15 mouse cellular contexts compared by ENCODE assay signal in genomic region chr5:145222840-145223239, GRCm38 (mm10). TPM values are rescaled to one million over a fixed set of nuclear protein-coding genes. Genes with fewer than 3 reads are reported as not detected.
A peak's percentile ranks its signal among the peaks of the same experiment; 100 is the strongest.
DNase-seq lines count a peak whose midpoint lies in the region; ATAC-seq and TF ChIP-seq lines count a peak whose summit lies in the region.
"Had no signal": no experiment of that assay in that cellular context is flagged by ENCODE, and none has a peak within 500 bp of the region (broad histone marks: within the 10 kb centered on the region; RNA-seq: fewer than 3 reads in every experiment).

No protein-coding gene starts in this region.

- TF ChIP-seq CTCF in E14TG2a.4 (conservative IDR thresholded peaks at IDR 0.05; ENCODE audit: low read length): no peak
- TF ChIP-seq CTCF in liver, embryonic 14.5 days (IDR thresholded peaks at IDR 0.05; ENCODE audit: low read depth): no peak

- in situ Hi-C loops in ES-E14 (cut with MboI; ENCODE audit: low sequenced_read_pairs in 2 of 2, unreplicated experiment in 2 of 2): no loop called here

- H3K27me3 ChIP-seq in E14TG2a.4 (ENCODE audit: insufficient read depth, low read length): no peaks in the 10 kb centered on the region
- no peaks in the 10 kb centered on the region for H3K27me3 ChIP-seq in liver, embryonic 14.5 days (ENCODE audit: control insufficient read depth, insufficient read depth, low read length)
- H3K27me3 ChIP-seq: neural tube, embryonic 15.5 days; stomach, embryonic 15.5 days had no signal

- no peak overlapping the region for H3K9ac ChIP-seq in ES-E14 (ENCODE audit: insufficient read depth, low read depth, low read length, poor library complexity, severe bottlenecking)
- no peak overlapping the region for H3K9ac ChIP-seq in liver, embryonic 14.5 days (replicated peaks)
- H3K9ac ChIP-seq: neural tube, embryonic 15.5 days; stomach, embryonic 15.5 days had no signal

- ATAC-seq in liver, embryonic 14.5 days (ENCODE audit: insufficient read depth): peak; percentile 35

- no peak overlapping the region for H3K4me2 ChIP-seq in liver, embryonic 14.5 days (ENCODE audit: low read depth)
- H3K4me2 ChIP-seq: neural tube, embryonic 15.5 days; stomach, embryonic 15.5 days had no signal

- H3K9me3 ChIP-seq in E14TG2a.4 (ENCODE audit: low read length) (no peaks in the 10 kb centered on the region), ES-E14 (ENCODE audit: control insufficient read depth, insufficient read depth, low read depth, low read length) (no peaks in the 10 kb centered on the region)
- H3K9me3 ChIP-seq in liver, embryonic 14.5 days (ENCODE audit: control insufficient read depth, low read length): no peaks in the 10 kb centered on the region
- H3K9me3 ChIP-seq: hindbrain, embryonic 10.5 days; neural tube, embryonic 15.5 days; stomach, embryonic 15.5 days had no signal

- peaks cover 58% of the 10 kb centered on the region for H3K4me1 ChIP-seq in E14TG2a.4 (replicated peaks; ENCODE audit: low read depth, low read length)
- peaks cover 4 to 23% of the 10 kb centered on the region in 2 experiments; a peak in 2 of 4 replicates for H3K4me1 ChIP-seq in ES-E14 (ENCODE audit: control insufficient read depth in 2 of 2, insufficient read depth in 2 of 2, low read length in 2 of 2, poor library complexity in 1 of 2)
- H3K4me1 ChIP-seq in liver, embryonic 14.5 days (replicated peaks; ENCODE audit: control insufficient read depth in 2 of 2, insufficient read depth in 2 of 2, low read length in 1 of 2): 0 out of 4 replicates have a peak, but pooled peaks cover 0 to 5% of the 10 kb centered on the region in 2 experiments
- H3K4me1 ChIP-seq: hindbrain, embryonic 10.5 days; neural tube, embryonic 15.5 days; stomach, embryonic 15.5 days had no signal

- TF ChIP-seq EP300 in liver, embryonic 14.5 days (IDR thresholded peaks at IDR 0.05; ENCODE audit: low read depth): no peak

- peaks cover 34% of the 10 kb centered on the region for H3K36me3 ChIP-seq in E14TG2a.4 (ENCODE audit: insufficient read depth, low read length)
- H3K36me3 ChIP-seq in ES-E14 (ENCODE audit: control insufficient read depth, insufficient read depth, low read length, poor library complexity, severe bottlenecking): peaks cover 27% of the 10 kb centered on the region
- H3K36me3 ChIP-seq in liver, embryonic 14.5 days (replicated peaks; ENCODE audit: control insufficient read depth, insufficient read depth, low read depth): peaks cover 10% of the 10 kb centered on the region

- DNase-seq in ES-E14 (ENCODE audit: low read depth, low spot score): no peak
- peak; percentile 28 for DNase-seq in adrenal gland, postnatal 25 days
- DNase-seq in liver, embryonic 14.5 days (ENCODE audit: low read depth in 3 of 3, low spot score in 3 of 3): no peak
- no peak for DNase-seq in heart, postnatal 10 days
- DNase-seq in gastrocnemius, adult 8-10 months (ENCODE audit: low spot score in 2 of 2): no peak
- no peak for DNase-seq in cerebellum, postnatal 10 days
- DNase-seq: cerebellum, postnatal 25 days; heart, adult 18-20 months; kidney, adult 2 months; lung, postnatal 36 days; right cerebral cortex, postnatal 14 days had no signal

- WGBS in liver, embryonic 14.5 days (ENCODE audit: insufficient replicate concordance): 73% methylated on average over 5 of the region's 5 CpGs

- H3K4me3 ChIP-seq in E14TG2a.4 (replicated peaks; ENCODE audit: low read length) (peak overlapping the region; percentile 35), ES-E14 (ENCODE audit: insufficient read depth in 1 of 2, low read depth in 1 of 2, low read length in 2 of 2, poor library complexity in 1 of 2, severe bottlenecking in 1 of 2) (no peak overlapping the region)
- H3K4me3 ChIP-seq in liver, embryonic 14.5 days (ENCODE audit: insufficient read depth in 1 of 2, low read depth in 2 of 2, low read length in 2 of 2): no peak overlapping the region
- H3K4me3 ChIP-seq: hindbrain, embryonic 10.5 days; neural tube, embryonic 15.5 days; stomach, embryonic 15.5 days had no signal

- H3K27ac ChIP-seq in ES-E14 (ENCODE audit: insufficient read depth, low read depth, low read length, poor library complexity, severe bottlenecking): peak overlapping the region; percentile 47
- no peak overlapping the region for H3K27ac ChIP-seq in liver, embryonic 14.5 days
- H3K27ac ChIP-seq: hindbrain, embryonic 10.5 days; neural tube, embryonic 15.5 days; stomach, embryonic 15.5 days had no signal

- intact Hi-C loops in heart, postnatal 10 days (cut with DNase I): no loop called here

TF ChIP-seq in ES-E14, 5 proteins besides CTCF, POLR2A, EP300 and RAD21:
- TF ChIP-seq HCFC1 (IDR thresholded peaks at IDR 0.05; ENCODE audit: borderline replicate concordance, insufficient read depth, low read length) (no peak), ZNF384 (IDR thresholded peaks at IDR 0.05; ENCODE audit: low read depth, low read length) (no peak), MAFK (IDR thresholded peaks at IDR 0.05; ENCODE audit: insufficient read depth, low read depth, low read length) (no peak), CHD2 (IDR thresholded peaks at IDR 0.05; ENCODE audit: low read depth, low read length) (no peak), ZC3H11A (IDR thresholded peaks at IDR 0.05; ENCODE audit: borderline replicate concordance, low read depth, low read length) (no peak)

RNA-seq across cellular contexts. Expression of gene Zfp655, which starts 8.7 kb away (rescaled TPM):
- 31.4 and 36.1 TPM in 2 replicates for total RNA-seq in ES-E14 (2012; rRNA removed)
- 59.8 and 67.4 TPM in 2 replicates for total RNA-seq in adrenal gland, postnatal 25 days (2021)
- 6.6 and 8.3 TPM in 2 replicates for polyA plus RNA-seq in liver, embryonic 14.5 days (2012; rRNA removed)
- 18.7 and 21.0 TPM in 2 replicates for polyA plus RNA-seq in liver, embryonic 14.5 days (2014; fragmentation: Nextera tagmentation; extraction: Ambion mirVana)
- total RNA-seq in heart, postnatal 10 days (2021): 10 to 100 TPM; 29.0 to 30.1 TPM
- total RNA-seq in gastrocnemius, adult 8-10 months (2022): 10 to 100 TPM; 10.1 to 15.3 (median 10.5) TPM

RNA-seq across cellular contexts. Expression of gene Zkscan5, which starts 18.5 kb away (rescaled TPM):
- 16.9 and 18.0 TPM in 2 replicates for total RNA-seq in ES-E14 (2012; rRNA removed)
- total RNA-seq in adrenal gland, postnatal 25 days (2021): 11.1 and 12.9 TPM in 2 replicates
- polyA plus RNA-seq in liver, embryonic 14.5 days (2012; rRNA removed): 1.8 and 2.1 TPM in 2 replicates
- 2.9 and 3.2 TPM in 2 replicates for polyA plus RNA-seq in liver, embryonic 14.5 days (2014; fragmentation: Nextera tagmentation; extraction: Ambion mirVana)
- 10 to 100 TPM; 11.4 to 12.1 TPM for total RNA-seq in heart, postnatal 10 days (2021)
- 10 to 100 TPM in 1 of 4 experiments, 1 to 10 TPM in 3; 7.7 to 10.3 (median 7.9) TPM for total RNA-seq in gastrocnemius, adult 8-10 months (2022)

RNA-seq across cellular contexts. Expression of gene Zkscan14, which starts 21.2 kb away (rescaled TPM):
- total RNA-seq in ES-E14 (2012; rRNA removed): 5.5 TPM in 2 replicates
- total RNA-seq in adrenal gland, postnatal 25 days (2021): 9.3 and 13.3 TPM in 2 replicates
- polyA plus RNA-seq in liver, embryonic 14.5 days (2012; rRNA removed): 1.7 and 2.2 TPM in 2 replicates
- polyA plus RNA-seq in liver, embryonic 14.5 days (2014; fragmentation: Nextera tagmentation; extraction: Ambion mirVana): 4.3 and 5.4 TPM in 2 replicates
- 1 to 10 TPM; 6.6 to 7.0 TPM for total RNA-seq in heart, postnatal 10 days (2021)
- total RNA-seq in gastrocnemius, adult 8-10 months (2022): 10 to 100 TPM; 11.6 to 12.3 (median 11.7) TPM

RNA-seq across cellular contexts. Expression of gene Atp5j2, which starts 31.0 kb away (rescaled TPM):
- 537 and 605 TPM in 2 replicates for total RNA-seq in ES-E14 (2012; rRNA removed)
- 437 and 448 TPM in 2 replicates for total RNA-seq in adrenal gland, postnatal 25 days (2021)
- 111 and 190 TPM in 2 replicates for polyA plus RNA-seq in liver, embryonic 14.5 days (2012; rRNA removed)
- 454 and 472 TPM in 2 replicates for polyA plus RNA-seq in liver, embryonic 14.5 days (2014; fragmentation: Nextera tagmentation; extraction: Ambion mirVana)
- 100 to 1,000 TPM; 843 to 872 TPM for total RNA-seq in heart, postnatal 10 days (2021)
- 100 to 1,000 TPM; 621 to 954 (median 825) TPM for total RNA-seq in gastrocnemius, adult 8-10 months (2022)

RNA-seq across cellular contexts. Expression of gene Cpsf4, which starts 55.8 kb away (rescaled TPM):
- total RNA-seq in ES-E14 (2012; rRNA removed): 73.2 and 74.4 TPM in 2 replicates
- 22.9 and 23.2 TPM in 2 replicates for total RNA-seq in adrenal gland, postnatal 25 days (2021)
- polyA plus RNA-seq in liver, embryonic 14.5 days (2012; rRNA removed): 25.6 and 29.8 TPM in 2 replicates
- polyA plus RNA-seq in liver, embryonic 14.5 days (2014; fragmentation: Nextera tagmentation; extraction: Ambion mirVana): 14.2 TPM in 2 replicates
- 10 to 100 TPM; 13.2 to 13.7 TPM for total RNA-seq in heart, postnatal 10 days (2021)
- 10 to 100 TPM in 2 of 4 experiments, 1 to 10 TPM in 2; 7.7 to 10.3 (median 9.5) TPM for total RNA-seq in gastrocnemius, adult 8-10 months (2022)
